Mouse (Mus musculus): ENCODE data around the gene Stab2.

DNA sequence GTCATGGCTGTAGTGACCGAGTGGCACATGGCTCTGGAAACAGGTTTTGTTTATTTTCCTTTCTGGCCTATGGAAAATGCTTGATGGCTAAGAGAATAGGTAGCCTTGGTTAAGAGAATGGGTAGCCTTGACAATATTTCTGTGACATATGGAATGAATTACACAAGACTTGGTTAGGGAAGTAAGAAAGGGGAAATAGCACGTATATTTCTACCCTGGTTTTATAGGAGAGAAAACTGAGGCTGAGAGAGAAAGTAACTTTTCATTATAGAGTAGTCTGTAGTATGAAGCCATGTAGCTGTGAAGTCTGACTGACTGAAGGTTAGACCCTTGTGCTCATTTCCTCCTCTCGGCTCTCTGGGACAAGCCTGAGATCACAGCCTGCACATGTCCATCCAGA is 180.9 kb downstream of the Stab2 start:
- no peak for TF ChIP-seq CTCF (conservative IDR thresholded peaks at IDR 0.05; ENCODE audit: low read length)
- no peak for TF ChIP-seq NANOG (IDR thresholded peaks at IDR 0.05; ENCODE audit: borderline replicate concordance, low read length)
